Mouse (Mus musculus) lung, postnatal 0 days (tissue): ENCODE measurements at regions not wholly inside any gene's neighbourhood (a gene's known extent, or its start where the extent isn't known, plus 50 kb on each side); places are given as distances from the start of the nearest gene placed in this dataset.

Source experiments
- ATAC-seq: fragments of 200-750 bp; cut with Nextera tagmentation; 2 replicates; pipeline ENCODE4 v1.8.0; 2017; ENCODE audit warnings: moderate library complexity
- DNase-seq: peaks from one replicate; pipeline ENCODE4 v3.0.0-alpha.2; 2016; ENCODE audit warnings: low spot score
- H3K27ac ChIP-seq: fragments of 300-500 bp; sonication (generic); 2 replicates; pipeline ENCODE4 v1.5.1; 2014; ENCODE audit warnings: antibody characterized with exemption, mild to moderate bottlenecking, low read length, mixed read lengths
- H3K27me3 ChIP-seq: fragments of 300-500 bp; sonication (generic); replicated peaks from 2 replicates; pipeline ENCODE4 v1.6.1; 2014; ENCODE audit warnings: low read length, mixed read lengths; ENCODE audit not compliant: insufficient read depth
- H3K36me3 ChIP-seq: fragments of 300-500 bp; sonication (generic); 2 replicates; pipeline ENCODE4 v1.6.1; 2014; ENCODE audit warnings: low read length, mixed read lengths; ENCODE audit not compliant: insufficient read depth
- H3K4me1 ChIP-seq: fragments of 300-500 bp; sonication (generic); 2 replicates; pipeline ENCODE4 v1.6.1; 2014; ENCODE audit warnings: antibody characterized with exemption, low read depth, low read length, mixed read lengths; ENCODE audit not compliant: insufficient read depth
- H3K4me2 ChIP-seq: fragments of 300-500 bp; sonication (generic); replicated peaks from 2 replicates; pipeline ENCODE4 v1.6.1; 2014; ENCODE audit warnings: low read depth, mild to moderate bottlenecking, low read length, moderate library complexity, mixed read lengths
- H3K4me3 ChIP-seq: fragments of 300-500 bp; sonication (generic); 2 replicates; pipeline ENCODE4 v1.5.1; 2014; ENCODE audit warnings: low read depth, low read length
- H3K9ac ChIP-seq: fragments of 300-500 bp; sonication (generic); replicated peaks from 2 replicates; pipeline ENCODE4 v1.6.1; 2014; ENCODE audit warnings: low read depth, mild to moderate bottlenecking
- H3K9me3 ChIP-seq: fragments of 300-500 bp; sonication (generic); 2 replicates; pipeline ENCODE4 v1.6.1; 2016; ENCODE audit warnings: low read length, mixed read lengths
- CTCF ChIP-seq: IDR thresholded peaks from 2 replicates; pipeline ENCODE4 v1.5.1; 2016; ENCODE audit warnings: antibody characterized with exemption, mild to moderate bottlenecking
- EP300 ChIP-seq: IDR thresholded peaks from 2 replicates; pipeline ENCODE4 v1.6.1; 2016; ENCODE audit warnings: antibody characterized with exemption, mild to moderate bottlenecking, control low read depth
- WGBS: fragments of 180-500 bp; shearing (Covaris S2); extraction: QIAGEN DNeasy Blood & Tissue Kit; methylation state at CpG from one replicate; pipeline ENCODE4 v1.1.7; 2014; 5-methylcytosine and 5-hydroxymethylcytosine counted together

DNA sequence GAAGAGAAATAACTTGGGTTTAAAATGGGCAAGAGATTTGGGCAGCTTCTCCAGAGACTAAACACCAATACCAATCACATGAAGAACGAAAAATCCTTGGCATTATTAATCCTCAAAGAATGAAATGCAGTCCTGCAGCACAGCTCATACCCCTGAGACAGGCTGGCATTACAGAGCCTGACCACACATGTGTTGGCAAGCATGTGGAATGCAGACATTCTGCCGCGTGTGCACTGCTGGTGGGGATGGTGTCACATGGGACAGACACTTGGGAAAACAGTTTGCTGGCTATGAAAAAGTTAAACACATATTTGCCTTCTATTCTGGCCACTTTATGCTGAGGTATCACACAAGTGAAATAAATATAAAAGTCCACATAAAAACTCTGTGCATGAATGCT is 60.4 kb upstream of the Smad3 start:
- Histone ChIP-seq H3K4me1 (no peaks in the 10 kb centered on the region), H3K27ac (no peak overlapping the region), H3K27me3 (no peaks in the 10 kb centered on the region), H3K9me3 (no peaks in the 10 kb centered on the region), H3K4me3 (no peak overlapping the region), H3K36me3 (no peaks in the 10 kb centered on the region), H3K9ac (no peak overlapping the region), H3K4me2 (no peak overlapping the region)
- DNase-seq (no peak), ATAC-seq (no peak)
- 80% methylated on average over 3 of the region's 3 CpGs for whole genome bisulfite sequencing
- TF ChIP-seq CTCF: no peak
- TF ChIP-seq EP300: no peak

DNA sequence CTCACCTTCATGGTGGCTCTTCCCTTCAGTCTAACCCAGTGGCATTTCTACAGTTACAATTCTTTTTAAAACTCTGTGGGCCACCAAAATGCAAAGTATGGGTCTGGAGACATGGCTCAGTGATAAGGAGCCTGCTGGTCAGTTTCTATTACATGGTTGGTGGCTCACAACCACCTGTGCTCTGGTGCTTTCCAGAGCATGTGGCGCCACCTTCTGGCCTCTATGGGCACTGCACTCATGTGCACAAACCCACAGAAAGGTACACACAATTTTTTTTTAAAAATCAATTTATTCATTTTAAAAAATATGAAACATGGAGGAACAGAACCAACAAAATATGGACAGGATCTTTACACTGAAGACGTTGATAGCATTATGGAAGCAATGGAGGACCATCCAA is 58.7 kb upstream of the Smad3 start:
- H3K4me2 ChIP-seq: no peak overlapping the region
- H3K4me3 ChIP-seq: no peak overlapping the region
- no peak overlapping the region for H3K9ac ChIP-seq
- no peaks in the 10 kb centered on the region for H3K4me1 ChIP-seq
- 63% methylated on average over 2 of the region's 2 CpGs for WGBS
- TF ChIP-seq CTCF (peak; percentile 57), EP300 (no peak)
- H3K27me3 ChIP-seq: no peaks in the 10 kb centered on the region
- no peaks in the 10 kb centered on the region for H3K36me3 ChIP-seq
- H3K9me3 ChIP-seq: no peaks in the 10 kb centered on the region
- ATAC-seq: no peak
- no peak overlapping the region for H3K27ac ChIP-seq
- no peak for DNase-seq

DNA sequence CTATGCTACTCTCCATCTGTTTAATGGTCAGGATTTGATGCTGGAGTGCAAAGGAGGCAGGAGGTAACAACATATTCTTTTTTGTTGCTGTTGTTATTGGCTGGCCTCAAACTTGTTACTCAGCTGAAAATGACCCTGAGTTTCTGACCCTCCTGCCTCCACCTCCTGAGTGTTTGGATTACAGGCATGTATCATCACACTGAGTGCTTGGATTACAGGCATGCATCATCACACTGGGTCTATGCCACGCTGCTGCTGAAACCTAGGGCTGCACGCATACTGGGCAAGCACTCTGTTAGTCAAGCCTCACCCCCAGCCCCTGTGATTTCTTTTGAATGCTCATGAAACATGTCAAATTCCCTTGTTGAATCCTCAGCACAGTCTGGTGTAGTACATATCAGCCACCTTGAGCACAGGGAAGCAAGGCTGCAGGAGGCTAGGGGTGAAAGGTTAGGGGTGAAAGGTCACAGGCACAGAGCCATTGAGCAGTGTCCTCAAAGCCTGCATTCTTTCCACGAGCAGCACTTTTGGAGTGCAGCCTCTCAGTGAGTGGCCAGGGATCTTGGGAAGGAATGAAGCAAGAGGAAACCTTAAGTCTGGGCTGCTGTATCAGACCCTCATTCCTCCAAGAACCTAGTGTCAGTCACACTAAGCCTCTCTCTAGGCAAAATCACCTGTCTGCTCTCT is 52.2 kb upstream of the Smad3 start:
- H3K36me3 ChIP-seq: no peaks in the 10 kb centered on the region
- H3K4me3 ChIP-seq: no peak overlapping the region
- H3K9me3 ChIP-seq: no peaks in the 10 kb centered on the region
- H3K27ac ChIP-seq: no peak overlapping the region
- no peak for TF ChIP-seq CTCF
- TF ChIP-seq EP300: no peak
- no peak for DNase-seq
- no peaks in the 10 kb centered on the region for H3K4me1 ChIP-seq
- no peak overlapping the region for H3K9ac ChIP-seq
- no peaks in the 10 kb centered on the region for H3K27me3 ChIP-seq
- no peak overlapping the region for H3K4me2 ChIP-seq
- no peak for ATAC-seq
- 32% methylated on average over 3 of the region's 3 CpGs for WGBS
